Mouse (Mus musculus): Measurements from ENCODE around the gene Gpsm1. TPM values are rescaled to one million over a fixed set of nuclear protein-coding genes. Genes with fewer than 3 reads are reported as not detected.
A peak's percentile ranks its signal among the peaks of the same experiment; 100 is the strongest.

Gpsm1 gene
- polyA plus RNA-seq (2015; fragmentation: Nextera tagmentation; extraction: Ambion mirVana) = 22.6 and 23.2 TPM in 2 replicates

- peak within 1 kb of the TSS; percentile 95 for H3K27ac ChIP-seq (ENCODE audit: low read length)
- no peaks in the 10 kb centered on the region for H3K27me3 ChIP-seq (replicated peaks; ENCODE audit: control insufficient read depth, insufficient read depth, low read length)
- peak within 1 kb of the TSS; percentile 68 for H3K4me2 ChIP-seq (ENCODE audit: low read depth, low read length)
- WGBS = 1% methylated on average over 62 of the region's 66 CpGs
- ATAC-seq = peak; percentile 82
- peaks cover 31% of the 10 kb centered on the region for H3K4me1 ChIP-seq (ENCODE audit: control insufficient read depth, insufficient read depth, low read length)
- H3K4me3 ChIP-seq (ENCODE audit: low read length) = peak within 1 kb of the TSS; percentile 82
- no peaks in the 10 kb centered on the region for H3K36me3 ChIP-seq (ENCODE audit: control insufficient read depth, insufficient read depth, low read length)
- H3K9ac ChIP-seq (ENCODE audit: low read depth, low read length) = peak within 1 kb of the TSS; percentile 91
- H3K9me3 ChIP-seq (ENCODE audit: control insufficient read depth, low read length) = no peaks in the 10 kb centered on the region
Observed at GRCm38 (mm10) chr2:26315072-26315924, at the start of gene Gpsm1. Gene Gpsm1 (plus strand): TSS chr2:26315515.

DNA sequence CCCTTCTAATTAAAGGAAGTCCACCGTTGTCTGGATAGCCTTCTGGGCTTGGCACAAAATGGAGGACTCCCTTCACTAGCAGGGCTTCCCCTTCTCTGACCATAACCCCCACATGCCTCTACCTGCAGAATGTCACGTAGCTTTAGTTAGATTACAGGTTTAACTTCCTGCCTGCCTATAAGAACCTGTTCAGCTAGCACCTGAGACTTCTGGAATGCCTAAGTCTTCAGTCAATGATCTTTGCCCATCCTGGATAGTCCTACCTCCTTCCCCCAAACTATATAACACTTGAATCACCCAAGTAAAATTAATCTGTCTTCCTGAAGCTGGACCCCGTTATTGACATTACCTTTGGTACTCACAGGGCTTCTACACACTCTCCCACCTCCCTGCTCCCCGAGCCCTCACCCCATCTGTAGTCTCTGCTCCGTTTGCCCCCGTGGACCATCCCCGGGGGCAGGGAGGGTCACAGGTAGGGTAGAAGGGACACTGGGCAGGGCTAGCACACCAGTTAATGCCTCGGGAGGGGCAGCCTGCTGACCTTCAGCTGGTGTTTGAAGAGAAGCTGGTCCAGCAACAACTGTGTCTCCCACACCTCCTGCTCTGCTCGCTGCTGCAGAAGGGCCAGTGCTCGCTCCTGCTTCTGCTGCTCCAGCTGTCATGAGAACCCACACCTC is 49.1 kb upstream of the Gpsm1 start:
- Histone ChIP-seq H3K4me1 (ENCODE audit: control insufficient read depth, insufficient read depth, low read length) (peaks cover 14% of the 10 kb centered on the region), H3K27ac (ENCODE audit: low read length) (peak overlapping the region; percentile 73), H3K9me3 (ENCODE audit: control insufficient read depth, low read length) (no peaks in the 10 kb centered on the region), H3K27me3 (replicated peaks; ENCODE audit: control insufficient read depth, insufficient read depth, low read length) (no peaks in the 10 kb centered on the region), H3K4me2 (ENCODE audit: low read depth, low read length) (no peak overlapping the region; the same call in 1 of the 2 replicates), H3K9ac (ENCODE audit: low read depth, low read length) (peak overlapping the region; percentile 3; the same call in 1 of the 2 replicates), H3K4me3 (ENCODE audit: low read length) (no peak overlapping the region), H3K36me3 (ENCODE audit: control insufficient read depth, insufficient read depth, low read length) (no peaks in the 10 kb centered on the region)
- whole genome bisulfite sequencing = 62% methylated on average over 10 of the region's 10 CpGs
- ATAC-seq = peak; percentile 70

GRCm38 (mm10) chr2:26268216-26268615 is 47.1 kb upstream of the Gpsm1 start:
- no peak overlapping the region for H3K9ac ChIP-seq (ENCODE audit: low read depth, low read length)
- no peak for ATAC-seq
- H3K27ac ChIP-seq (ENCODE audit: low read length) = no peak overlapping the region
- 67% methylated on average over 3 of the region's 3 CpGs for WGBS
- H3K36me3 ChIP-seq (ENCODE audit: control insufficient read depth, insufficient read depth, low read length) = no peaks in the 10 kb centered on the region
- no peaks in the 10 kb centered on the region for H3K27me3 ChIP-seq (replicated peaks; ENCODE audit: control insufficient read depth, insufficient read depth, low read length)
- H3K4me1 ChIP-seq (ENCODE audit: control insufficient read depth, insufficient read depth, low read length) = peaks cover 14% of the 10 kb centered on the region
- H3K9me3 ChIP-seq (ENCODE audit: control insufficient read depth, low read length) = no peaks in the 10 kb centered on the region
- H3K4me2 ChIP-seq (ENCODE audit: low read depth, low read length) = no peak overlapping the region
- no peak overlapping the region for H3K4me3 ChIP-seq (ENCODE audit: low read length)

DNA sequence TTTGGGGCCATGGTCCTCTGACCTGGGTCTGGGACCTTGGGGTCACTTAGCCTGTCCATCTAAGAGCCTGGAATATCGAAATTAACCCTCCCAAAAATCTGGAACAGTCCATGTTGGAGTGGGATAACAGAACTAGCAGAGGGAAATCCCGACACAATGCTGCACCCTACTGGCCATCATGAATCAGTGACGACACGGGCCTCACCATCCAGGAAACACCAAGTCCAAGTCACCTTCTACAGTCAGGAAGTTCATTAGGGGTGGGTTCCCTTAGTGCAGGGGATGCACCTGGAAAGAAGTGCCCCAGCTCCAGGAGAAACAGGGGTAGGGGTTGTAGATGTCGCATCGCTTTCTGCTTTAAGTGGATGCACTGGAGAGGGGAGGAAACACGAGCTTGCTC is 41.7 kb upstream of the Gpsm1 start:
- Histone ChIP-seq H3K36me3 (ENCODE audit: control insufficient read depth, insufficient read depth, low read length) (no peaks in the 10 kb centered on the region), H3K9me3 (ENCODE audit: control insufficient read depth, low read length) (no peaks in the 10 kb centered on the region), H3K9ac (ENCODE audit: low read depth, low read length) (no peak overlapping the region), H3K4me2 (ENCODE audit: low read depth, low read length) (no peak overlapping the region), H3K27ac (ENCODE audit: low read length) (no peak overlapping the region), H3K27me3 (replicated peaks; ENCODE audit: control insufficient read depth, insufficient read depth, low read length) (no peaks in the 10 kb centered on the region), H3K4me1 (ENCODE audit: control insufficient read depth, insufficient read depth, low read length) (no peaks in the 10 kb centered on the region), H3K4me3 (ENCODE audit: low read length) (no peak overlapping the region)
- peak; percentile 66; the same call in 1 of the 2 replicates for ATAC-seq
- 24% methylated on average over 7 of the region's 7 CpGs for WGBS

GRCm38 (mm10) chr2:26279712-26280111 is 35.6 kb upstream of the Gpsm1 start:
- no peak for ATAC-seq
- WGBS = 81% methylated on average over 3 of the region's 3 CpGs
- Histone ChIP-seq H3K36me3 (ENCODE audit: control insufficient read depth, insufficient read depth, low read length) (no peaks in the 10 kb centered on the region), H3K9me3 (ENCODE audit: control insufficient read depth, low read length) (no peaks in the 10 kb centered on the region), H3K27ac (ENCODE audit: low read length) (no peak overlapping the region), H3K9ac (ENCODE audit: low read depth, low read length) (no peak overlapping the region), H3K4me2 (ENCODE audit: low read depth, low read length) (no peak overlapping the region), H3K4me1 (ENCODE audit: control insufficient read depth, insufficient read depth, low read length) (no peaks in the 10 kb centered on the region), H3K27me3 (replicated peaks; ENCODE audit: control insufficient read depth, insufficient read depth, low read length) (no peaks in the 10 kb centered on the region), H3K4me3 (ENCODE audit: low read length) (no peak overlapping the region)

DNA sequence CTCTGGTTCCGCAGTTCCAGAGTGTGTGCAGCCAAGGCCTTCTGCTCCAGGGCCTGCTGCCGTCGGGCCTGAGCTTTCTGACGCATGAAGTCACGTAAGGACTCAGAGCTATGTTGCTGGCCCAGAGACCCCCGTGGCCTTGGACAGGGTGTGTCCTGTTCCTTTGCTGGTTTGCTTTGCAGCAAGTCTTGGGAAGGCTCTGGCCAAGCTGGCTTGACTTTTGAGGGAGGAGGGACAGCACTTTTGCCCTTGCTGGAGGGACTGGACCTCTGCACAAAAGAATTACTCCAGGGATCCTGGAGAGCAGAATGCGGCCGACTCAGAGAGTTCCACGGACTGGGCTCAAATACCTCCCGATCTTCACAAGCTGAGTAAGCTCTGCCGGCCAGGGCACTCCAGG is 34.7 kb upstream of the Gpsm1 start:
- no peak overlapping the region for H3K27ac ChIP-seq (ENCODE audit: low read length)
- H3K9ac ChIP-seq (ENCODE audit: low read depth, low read length) = no peak overlapping the region
- H3K9me3 ChIP-seq (ENCODE audit: control insufficient read depth, low read length) = no peaks in the 10 kb centered on the region
- H3K27me3 ChIP-seq (replicated peaks; ENCODE audit: control insufficient read depth, insufficient read depth, low read length) = no peaks in the 10 kb centered on the region
- H3K4me3 ChIP-seq (ENCODE audit: low read length) = no peak overlapping the region
- H3K4me1 ChIP-seq (ENCODE audit: control insufficient read depth, insufficient read depth, low read length) = no peaks in the 10 kb centered on the region
- H3K36me3 ChIP-seq (ENCODE audit: control insufficient read depth, insufficient read depth, low read length) = no peaks in the 10 kb centered on the region
- WGBS = 77% methylated on average over 11 of the region's 11 CpGs
- H3K4me2 ChIP-seq (ENCODE audit: low read depth, low read length) = no peak overlapping the region
- ATAC-seq = no peak

DNA sequence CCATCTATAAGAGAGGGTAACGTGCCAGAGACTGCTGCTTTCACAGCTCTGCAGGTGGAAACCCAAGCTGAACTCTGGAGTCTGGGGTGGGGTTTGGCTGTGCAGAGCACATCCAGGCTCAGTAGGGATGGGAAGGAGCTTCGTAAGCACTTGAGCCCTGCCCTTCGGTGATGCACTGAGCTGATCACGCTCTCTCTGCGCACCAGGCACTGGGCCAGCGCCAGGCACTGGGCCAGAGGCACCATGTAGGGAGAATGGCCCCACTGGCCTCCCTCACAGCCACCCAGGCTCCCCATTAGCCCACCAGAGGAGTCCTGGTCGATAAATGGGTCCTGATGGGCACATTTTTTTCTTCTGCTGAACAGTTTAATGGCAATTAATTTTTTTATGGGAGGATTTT is 29.5 kb upstream of the Gpsm1 start:
- 66% methylated on average over 7 of the region's 7 CpGs for WGBS
- Histone ChIP-seq H3K9ac (ENCODE audit: low read depth, low read length) (no peak overlapping the region), H3K4me2 (ENCODE audit: low read depth, low read length) (no peak overlapping the region), H3K27ac (ENCODE audit: low read length) (no peak overlapping the region), H3K4me3 (ENCODE audit: low read length) (no peak overlapping the region), H3K27me3 (replicated peaks; ENCODE audit: control insufficient read depth, insufficient read depth, low read length) (no peaks in the 10 kb centered on the region), H3K36me3 (ENCODE audit: control insufficient read depth, insufficient read depth, low read length) (no peaks in the 10 kb centered on the region), H3K9me3 (ENCODE audit: control insufficient read depth, low read length) (no peaks in the 10 kb centered on the region), H3K4me1 (ENCODE audit: control insufficient read depth, insufficient read depth, low read length) (no peaks in the 10 kb centered on the region)
- no peak; the same call in 1 of the 2 replicates for ATAC-seq

DNA sequence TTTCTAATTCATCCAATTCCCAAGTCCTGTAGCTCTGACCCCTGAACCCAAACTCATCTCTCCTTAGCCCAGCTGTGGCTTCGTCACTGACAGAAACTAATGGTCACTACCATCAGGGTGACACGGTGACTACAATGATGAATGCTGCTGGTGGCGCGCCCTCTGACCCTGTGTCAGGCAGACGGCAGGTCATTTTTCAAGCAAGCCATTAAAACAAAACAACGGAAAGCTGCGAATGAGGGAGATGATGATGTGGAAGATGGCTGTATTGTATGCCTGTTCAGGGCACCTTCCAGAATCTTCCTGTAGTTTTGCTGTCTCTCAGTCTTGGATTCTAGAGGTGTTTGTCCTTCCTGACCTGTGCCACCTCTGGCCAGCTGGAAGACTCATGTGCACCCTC is 28.9 kb upstream of the Gpsm1 start:
- Histone ChIP-seq H3K4me1 (ENCODE audit: control insufficient read depth, insufficient read depth, low read length) (no peaks in the 10 kb centered on the region), H3K36me3 (ENCODE audit: control insufficient read depth, insufficient read depth, low read length) (no peaks in the 10 kb centered on the region), H3K27ac (ENCODE audit: low read length) (no peak overlapping the region), H3K4me2 (ENCODE audit: low read depth, low read length) (no peak overlapping the region), H3K4me3 (ENCODE audit: low read length) (no peak overlapping the region), H3K9ac (ENCODE audit: low read depth, low read length) (no peak overlapping the region), H3K27me3 (replicated peaks; ENCODE audit: control insufficient read depth, insufficient read depth, low read length) (no peaks in the 10 kb centered on the region), H3K9me3 (ENCODE audit: control insufficient read depth, low read length) (no peaks in the 10 kb centered on the region)
- WGBS = 48% methylated on average over 7 of the region's 7 CpGs
- no peak for ATAC-seq

DNA sequence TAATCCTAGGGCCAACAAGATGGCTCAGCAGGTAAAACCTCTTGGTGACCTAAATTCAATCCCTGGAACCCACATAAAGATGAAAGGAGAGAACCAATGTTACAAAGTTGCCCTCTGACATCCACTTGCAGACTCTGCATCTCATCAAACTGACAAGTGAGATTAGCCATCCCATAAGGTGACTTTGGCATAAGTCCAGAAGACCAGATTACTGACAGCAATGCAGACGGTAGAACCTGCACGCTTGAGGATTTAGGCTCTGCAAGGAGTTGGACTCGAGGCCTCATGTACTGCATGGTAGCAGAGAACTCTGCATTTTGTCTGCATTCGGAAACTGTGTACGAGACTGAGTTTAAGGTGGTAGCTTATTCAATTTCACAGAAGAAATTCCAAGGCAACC is 25.2 kb upstream of the Gpsm1 start:
- H3K9ac ChIP-seq (ENCODE audit: low read depth, low read length) = no peak overlapping the region
- 64% methylated on average over 5 of the region's 5 CpGs for WGBS

More for the DNA sequence above, 25.2 kb upstream of the Gpsm1 start:
- no peaks in the 10 kb centered on the region for H3K27me3 ChIP-seq (replicated peaks; ENCODE audit: control insufficient read depth, insufficient read depth, low read length)
- no peak overlapping the region for H3K27ac ChIP-seq (ENCODE audit: low read length)
- no peaks in the 10 kb centered on the region for H3K9me3 ChIP-seq (ENCODE audit: control insufficient read depth, low read length)
- no peak overlapping the region for H3K4me2 ChIP-seq (ENCODE audit: low read depth, low read length)
- H3K4me1 ChIP-seq (ENCODE audit: control insufficient read depth, insufficient read depth, low read length) = no peaks in the 10 kb centered on the region
- no peaks in the 10 kb centered on the region for H3K36me3 ChIP-seq (ENCODE audit: control insufficient read depth, insufficient read depth, low read length)
- H3K4me3 ChIP-seq (ENCODE audit: low read length) = no peak overlapping the region
- no peak for ATAC-seq
